Mouse (Mus musculus) stomach, embryonic 14.5 days (tissue): ENCODE results near the gene Tusc2. TPM values are rescaled to one million over a fixed set of nuclear protein-coding genes. Genes with fewer than 3 reads are reported as not detected.

Experiments
- ATAC-seq: fragments of 200-750 bp; cut with Nextera tagmentation; 2 replicates; pipeline ENCODE4 v1.8.0; 2017; ENCODE audit warnings: low read depth, moderate TSS enrichment; ENCODE audit not compliant: insufficient number of reproducible peaks, insufficient read depth, low FRiP score
- H3K27ac ChIP-seq: fragments of 300-500 bp; sonication (generic); 2 replicates; pipeline ENCODE4 v1.5.1; 2014; ENCODE audit warnings: mild to moderate bottlenecking, low read length, moderate library complexity, mixed read lengths
- H3K27me3 ChIP-seq: fragments of 300-500 bp; sonication (generic); 2 replicates; pipeline ENCODE4 v1.6.1; 2014; ENCODE audit warnings: low read length, control low read depth, mixed read lengths; ENCODE audit not compliant: control insufficient read depth, insufficient read depth
- H3K36me3 ChIP-seq: fragments of 300-500 bp; sonication (generic); 2 replicates; pipeline ENCODE4 v1.6.1; 2014; ENCODE audit warnings: mild to moderate bottlenecking, control low read depth, low read length, moderate library complexity, mixed read lengths; ENCODE audit not compliant: control insufficient read depth, insufficient read depth
- H3K4me1 ChIP-seq: fragments of 300-500 bp; sonication (generic); 2 replicates; pipeline ENCODE4 v1.6.1; 2014; ENCODE audit warnings: low read length, control low read depth, mixed read lengths; ENCODE audit not compliant: control insufficient read depth, insufficient read depth
- H3K4me2 ChIP-seq: fragments of 300-500 bp; sonication (generic); replicated peaks from 2 replicates; pipeline ENCODE4 v1.6.1; 2014; ENCODE audit warnings: low read depth, low read length, control low read depth
- H3K4me3 ChIP-seq: fragments of 300-500 bp; sonication (generic); 2 replicates; pipeline ENCODE4 v1.5.1; 2014; ENCODE audit warnings: low read depth, low read length, control low read depth
- H3K9ac ChIP-seq: fragments of 300-500 bp; sonication (generic); replicated peaks from 2 replicates; pipeline ENCODE4 v1.6.1; 2014; ENCODE audit warnings: low read depth, mild to moderate bottlenecking, control low read depth, low read length, moderate library complexity, mixed read lengths
- H3K9me3 ChIP-seq: fragments of 300-500 bp; sonication (generic); 2 replicates; pipeline ENCODE4 v1.6.1; 2016; ENCODE audit warnings: low read depth, low read length, control low read depth; ENCODE audit not compliant: control insufficient read depth
- WGBS: fragments of 180-500 bp; shearing (Covaris S2); extraction: QIAGEN DNeasy Blood & Tissue Kit; methylation state at CpG from one replicate; pipeline ENCODE4 v1.1.7; 2014; 5-methylcytosine and 5-hydroxymethylcytosine counted together
- polyA plus RNA-seq: library from polyadenylated mRNA; unstranded; fragments of >200 nt; fragmentation: Nextera tagmentation; extraction: Ambion mirVana; gene quantifications from 2 replicates; pipeline ENCODE4 v1.2.1, GENCODE M21; 2014

The Tusc2 gene
- polyA plus RNA-seq, 1 experiment from 2014 or later = 36.2 TPM

- Histone ChIP-seq H3K27me3 (no peaks in the 10 kb centered on the region), H3K9me3 (no peaks in the 10 kb centered on the region), H3K4me3 (no peak overlapping the region), H3K36me3 (peaks cover 13% of the 10 kb centered on the region), H3K27ac (no peak overlapping the region), H3K9ac (no peak overlapping the region), H3K4me1 (peaks cover 39% of the 10 kb centered on the region), H3K4me2 (no peak overlapping the region)
- no peak for ATAC-seq
- WGBS = 87% methylated on average over 10 of the region's 10 CpGs
Measured at GRCm38 (mm10) chr9:107548820-107549219, 14.2 kb upstream of the Tusc2 start.

GRCm38 (mm10) chr9:107549297-107550074, 13.6 kb upstream of the Tusc2 start:
- Histone ChIP-seq H3K27ac (no peak overlapping the region), H3K4me1 (peaks cover 39% of the 10 kb centered on the region), H3K9ac (no peak overlapping the region), H3K9me3 (no peaks in the 10 kb centered on the region), H3K36me3 (peaks cover 11% of the 10 kb centered on the region), H3K4me3 (no peak overlapping the region), H3K4me2 (no peak overlapping the region), H3K27me3 (no peaks in the 10 kb centered on the region)
- ATAC-seq = no peak
- WGBS = 82% methylated on average over 20 of the region's 20 CpGs

GRCm38 (mm10) chr9:107550491-107551116, 12.5 kb upstream of the Tusc2 start:
- peak overlapping the region; percentile 74 for H3K4me3 ChIP-seq
- peaks cover 43% of the 10 kb centered on the region for H3K4me1 ChIP-seq
- 35% methylated on average over 23 of the region's 23 CpGs for WGBS
- H3K36me3 ChIP-seq = peaks cover 1% of the 10 kb centered on the region; the same call in 1 of the 2 replicates
- peak overlapping the region; percentile 60 for H3K9ac ChIP-seq
- H3K9me3 ChIP-seq = no peaks in the 10 kb centered on the region
- peak overlapping the region; percentile 40; the same call in 1 of the 2 replicates for H3K27ac ChIP-seq
- no peaks in the 10 kb centered on the region for H3K27me3 ChIP-seq
- no peak for ATAC-seq
- H3K4me2 ChIP-seq = peak overlapping the region; percentile 95

- no peaks in the 10 kb centered on the region for H3K27me3 ChIP-seq
- no peaks in the 10 kb centered on the region for H3K36me3 ChIP-seq
- no peaks in the 10 kb centered on the region for H3K9me3 ChIP-seq
- peak within 1 kb of the TSS; percentile 74 for H3K4me3 ChIP-seq
- peak within 1 kb of the TSS; percentile 60 for H3K9ac ChIP-seq
- peak within 1 kb of the TSS; percentile 40 for H3K27ac ChIP-seq
- peaks cover 50% of the 10 kb centered on the region for H3K4me1 ChIP-seq
- ATAC-seq = peak; percentile 33
- peak within 1 kb of the TSS; percentile 95 for H3K4me2 ChIP-seq
- 1% methylated on average over 63 of the region's 63 CpGs for WGBS
Measured at GRCm38 (mm10) chr9:107551117-107551889, 11.8 kb upstream of the Tusc2 start, which contains the start of gene Rassf1. Gene Rassf1, plus strand, starts transcription at chr9:107551555.

GRCm38 (mm10) chr9:107551890-107552355, 11.1 kb upstream of the Tusc2 start:
- Histone ChIP-seq H3K4me2 (peak overlapping the region; percentile 95), H3K27ac (peak overlapping the region; percentile 40), H3K27me3 (no peaks in the 10 kb centered on the region), H3K4me1 (peaks cover 50% of the 10 kb centered on the region), H3K9me3 (no peaks in the 10 kb centered on the region), H3K36me3 (peaks cover under 1% of the 10 kb centered on the region; the same call in 1 of the 2 replicates), H3K4me3 (peak overlapping the region; percentile 74), H3K9ac (peak overlapping the region; percentile 60)
- 9% methylated on average over 8 of the region's 8 CpGs for WGBS
- no peak for ATAC-seq

GRCm38 (mm10) chr9:107552690-107553393, 10.2 kb upstream of the Tusc2 start:
- Histone ChIP-seq H3K36me3 (peaks cover 10% of the 10 kb centered on the region), H3K27ac (no peak overlapping the region), H3K9ac (no peak overlapping the region), H3K27me3 (no peaks in the 10 kb centered on the region), H3K9me3 (no peaks in the 10 kb centered on the region), H3K4me2 (peak overlapping the region; percentile 95), H3K4me3 (peak overlapping the region; percentile 74), H3K4me1 (peaks cover 46% of the 10 kb centered on the region)
- ATAC-seq = no peak
- whole genome bisulfite sequencing = 75% methylated on average over 5 of the region's 5 CpGs

- peak overlapping the region; percentile 78 for H3K27ac ChIP-seq
- H3K4me2 ChIP-seq = peak overlapping the region; percentile 95
- H3K36me3 ChIP-seq = peaks cover 18% of the 10 kb centered on the region
- ATAC-seq = no peak; the same call in 1 of the 2 replicates
- peaks cover 46% of the 10 kb centered on the region for H3K4me1 ChIP-seq
- peak overlapping the region; percentile 74 for H3K4me3 ChIP-seq
- H3K9ac ChIP-seq = peak overlapping the region; percentile 41; the same call in 1 of the 2 replicates
- no peaks in the 10 kb centered on the region for H3K9me3 ChIP-seq
- 5% methylated on average over 37 of the region's 37 CpGs for WGBS
- H3K27me3 ChIP-seq = no peaks in the 10 kb centered on the region
Measured at GRCm38 (mm10) chr9:107553541-107554318, 9.3 kb upstream of the Tusc2 start.
